Mouse (Mus musculus) left cerebral cortex, postnatal 10 days (tissue): Measurements from ENCODE around the gene Kmt5b. TPM values are rescaled to one million over a fixed set of nuclear protein-coding genes. Genes with fewer than 3 reads are reported as not detected.

Experiments
- DNase-seq, 2 experiments: peaks; one replicate each; pipeline ENCODE4 v3.0.0; 2021 to 2022; ENCODE audit warnings: low spot score in 2 of 2, mixed read lengths in 1 of 2; ENCODE audit errors: extremely low spot score in 1 of 2
- intact Hi-C: fragments of 180-260 bp; cut with DNase I; formaldehyde crosslinking; loops from one replicate; pipeline ENCODE4 v1.15.1; 2025
- total RNA-seq, 2 experiments: library from RNA; stranded (reverse); gene quantifications; 2 replicates each; pipeline ENCODE4 v1.2.3; 2021

Kmt5b gene
- total RNA-seq, 2 experiments from 2014 or later: 56.2 to 62.9 TPM

- no peak for DNase-seq
- intact Hi-C loops: loop anchor here (5.0 kb wide), 1 partner anchor 43 kb away; no protein-coding TSS in a partner anchor
These were observed 1.9 kb upstream of the Kmt5b start for GRCm38 (mm10) chr19:3765221-3765820.

GRCm38 (mm10) chr19:3766378-3766777, 843 bp upstream of the Kmt5b start:
- DNase-seq: no peak
- intact Hi-C loops: loop anchor here (5.0 kb wide), 1 partner anchor 44 kb away; no protein-coding TSS in a partner anchor

GRCm38 (mm10) chr19:3767781-3768696, 818 bp downstream of the Kmt5b start:
- intact Hi-C loops: loop anchor here (5.0 kb wide), 1 partner anchor 46 kb away; no protein-coding TSS in a partner anchor
- DNase-seq: peak; percentile 85 to 93

- intact Hi-C loops: loop anchor here (5.0 kb wide), 1 partner anchor 47 kb away; no protein-coding TSS in a partner anchor
These were observed 1.6 kb downstream of the Kmt5b start for GRCm38 (mm10) chr19:3768697-3769383.

GRCm38 (mm10) chr19:3769533-3769932, 2.3 kb downstream of the Kmt5b start:
- intact Hi-C loops: loop anchor here (5.0 kb wide), 1 partner anchor 47 kb away; no protein-coding TSS in a partner anchor

More at GRCm38 (mm10) chr19:3768697-3769383, 1.6 kb downstream of the Kmt5b start:
- DNase-seq: peak; percentile 81 to 96

DNA sequence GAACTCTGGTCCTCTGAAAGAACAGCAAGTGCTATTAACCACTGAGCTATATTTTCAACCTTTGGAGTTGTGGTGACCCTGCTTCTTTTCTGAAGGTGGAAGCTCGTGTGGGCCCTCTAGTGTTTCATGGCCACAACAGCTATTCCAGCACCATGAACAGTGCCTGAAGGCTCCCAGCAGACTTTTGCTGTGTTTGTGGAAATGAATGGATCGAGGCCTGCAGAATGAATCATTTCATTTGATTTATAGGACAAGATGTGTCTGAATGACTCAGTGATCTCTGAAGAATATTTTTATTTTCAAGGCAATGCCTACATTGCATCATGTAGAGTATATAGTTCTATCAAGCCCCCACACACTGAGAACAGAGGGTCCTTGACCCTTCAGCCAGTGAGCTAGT, 6.9 kb downstream of the Kmt5b start:
- intact Hi-C loops: no loop called here
- DNase-seq: no peak

More at GRCm38 (mm10) chr19:3769533-3769932, 2.3 kb downstream of the Kmt5b start:
- no peak for DNase-seq

DNA sequence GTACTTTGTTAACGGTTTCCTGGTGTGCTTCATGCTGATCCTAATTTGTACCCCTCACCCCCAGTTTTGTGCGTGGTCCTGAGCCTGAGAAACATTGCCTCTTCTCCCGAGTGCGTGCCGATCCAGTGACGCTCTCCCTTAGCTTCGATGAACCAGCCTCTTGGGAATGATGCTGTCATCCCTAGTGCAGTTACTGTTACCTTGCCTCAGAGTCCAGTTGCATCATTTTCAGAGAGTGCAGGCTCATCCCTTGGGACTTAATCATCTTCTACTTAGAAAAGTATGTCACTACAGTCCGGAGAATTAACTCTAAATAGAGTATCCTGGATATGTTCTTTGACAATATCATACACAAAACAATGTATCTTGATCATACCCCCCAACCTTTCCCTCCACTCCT, 11.5 kb downstream of the Kmt5b start:
- intact Hi-C loops: no loop called here
- no peak for DNase-seq

DNA sequence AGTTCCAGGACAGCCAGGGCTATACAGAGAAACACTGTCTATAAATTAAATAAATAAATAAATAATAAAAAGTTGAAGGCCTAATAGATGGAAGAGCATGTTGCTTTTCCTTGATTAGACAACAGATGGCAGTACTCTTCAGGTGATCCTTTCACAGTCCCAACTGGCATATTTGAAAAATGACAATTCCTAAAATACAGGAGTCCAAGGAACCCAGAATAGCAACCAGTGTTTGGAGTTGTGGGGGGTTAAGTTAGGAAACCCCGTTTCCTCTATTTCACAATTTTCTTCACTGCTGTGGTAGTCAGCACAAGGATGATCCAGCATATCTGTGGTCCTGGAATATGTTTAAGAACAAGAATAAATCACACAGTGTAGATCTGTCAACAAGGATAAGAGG, 22.9 kb downstream of the Kmt5b start:
- intact Hi-C loops: no loop called here

DNA sequence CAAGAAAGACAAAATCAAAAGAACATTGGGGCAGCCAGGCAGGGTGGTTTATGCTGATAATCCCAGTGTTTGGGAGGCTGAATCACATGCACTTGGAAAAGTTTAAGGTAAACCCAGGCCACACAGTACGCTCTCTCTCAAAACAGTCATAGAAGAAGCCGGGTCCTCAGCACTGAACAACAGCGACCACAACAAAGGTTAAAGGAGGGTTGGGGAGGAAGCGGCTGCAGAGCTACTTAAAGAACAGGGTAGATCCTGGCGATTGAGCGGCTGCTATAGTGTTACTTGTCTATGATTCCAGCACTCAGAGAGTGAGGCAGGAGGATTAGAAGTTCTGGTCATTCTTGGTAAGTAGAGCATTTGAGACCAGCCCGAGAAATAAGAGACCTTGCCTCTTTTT, 38.3 kb downstream of the Kmt5b start:
- intact Hi-C loops: no loop called here
- DNase-seq: no peak

More for the DNA sequence above, 22.9 kb downstream of the Kmt5b start:
- no peak for DNase-seq

DNA sequence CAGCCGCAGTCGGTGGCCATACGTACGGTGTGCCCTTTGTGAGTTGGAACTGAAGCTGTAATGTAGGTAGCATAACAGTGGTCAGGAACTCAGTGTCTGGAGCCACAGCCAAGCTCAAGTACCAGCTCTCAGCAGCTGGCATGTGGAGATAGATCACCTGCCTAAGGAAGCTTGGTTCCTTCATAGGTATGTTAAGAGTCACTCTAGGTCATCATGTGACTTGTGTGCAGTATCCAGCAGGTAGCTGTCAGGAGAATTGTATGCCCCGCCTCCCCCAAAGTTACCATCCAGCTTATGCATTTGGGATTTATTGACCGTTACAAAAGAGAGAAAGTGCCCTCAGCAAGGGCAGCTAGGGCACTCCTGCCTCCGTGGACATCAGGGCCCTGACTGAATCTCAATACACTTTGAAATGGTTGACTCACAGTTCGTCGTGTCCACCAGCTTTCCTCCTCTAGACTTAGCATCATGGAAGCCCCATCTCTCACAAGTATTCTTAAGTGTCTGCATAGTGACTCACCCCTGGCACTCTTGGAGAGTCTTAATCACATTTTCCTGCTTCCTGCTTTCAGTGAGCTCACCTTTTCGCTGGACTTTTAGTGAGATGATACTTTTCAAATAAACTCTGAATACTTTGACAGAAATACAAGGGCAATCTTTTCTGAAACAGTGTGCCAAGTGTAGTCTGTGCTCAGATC, 43.5 kb downstream of the Kmt5b start:
- DNase-seq: no peak
- intact Hi-C loops: no loop called here

DNA sequence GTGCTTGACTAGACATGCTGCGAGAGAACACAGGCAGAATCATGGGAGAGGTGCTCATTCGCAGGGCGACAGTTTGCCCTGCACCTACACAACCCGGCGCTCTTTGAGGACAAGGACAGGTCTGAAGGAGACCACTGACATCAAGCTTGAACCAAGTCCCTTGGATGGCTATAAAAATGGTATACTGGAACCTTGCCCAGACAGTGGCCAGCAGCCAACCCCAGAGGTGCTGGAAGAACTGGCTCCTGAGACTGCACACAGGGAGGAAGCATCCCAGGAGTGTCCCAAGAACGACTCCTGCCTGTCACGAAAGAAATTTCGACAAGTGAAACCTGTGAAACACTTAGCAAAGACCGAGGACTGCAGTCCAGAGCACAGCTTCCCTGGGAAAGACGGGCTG, 47.2 kb downstream of the Kmt5b start:
- intact Hi-C loops: no loop called here
- DNase-seq: no peak

DNA sequence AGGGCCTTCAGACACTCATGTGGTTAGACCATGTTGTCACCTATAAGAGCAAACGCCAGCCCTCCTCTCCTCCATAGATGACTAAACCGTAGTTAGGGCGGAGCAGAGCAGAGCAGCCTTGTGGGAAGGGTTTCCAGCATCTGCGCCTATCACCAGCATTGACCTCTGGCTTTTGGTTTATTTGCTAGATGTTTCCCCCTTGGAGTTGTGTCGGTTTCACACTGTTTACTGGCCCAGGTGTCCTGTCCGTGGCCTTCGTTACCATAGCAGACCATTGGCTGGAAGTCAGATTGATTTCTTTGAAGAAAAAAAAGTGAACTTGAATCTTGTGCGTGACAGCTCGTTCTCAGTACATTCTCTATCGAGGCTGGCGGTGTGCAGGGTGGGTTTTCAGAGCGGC, 48.6 kb downstream of the Kmt5b start:
- DNase-seq: no peak

DNA sequence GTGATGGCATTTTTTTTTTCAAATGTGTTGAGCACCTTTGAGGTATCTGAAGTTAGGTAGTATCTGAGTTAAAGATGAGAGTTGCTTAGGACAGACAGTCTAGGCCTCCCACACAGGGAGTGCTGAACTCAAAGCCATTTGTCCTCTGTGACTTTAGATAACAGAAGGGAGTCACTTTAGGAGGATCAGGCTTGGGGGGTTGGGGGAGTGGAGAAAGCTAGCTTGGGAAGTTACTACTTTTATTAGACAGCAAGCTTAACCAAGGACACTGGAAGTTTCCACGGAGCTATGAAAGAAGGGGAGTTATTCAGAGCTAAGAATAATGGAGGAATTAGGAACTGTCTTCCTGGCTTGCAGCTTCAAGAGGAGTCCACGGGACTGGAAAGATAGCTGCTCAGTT, 51.9 kb downstream of the Kmt5b start:
- intact Hi-C loops: no loop called here
- DNase-seq: no peak

More for the DNA sequence above, 48.6 kb downstream of the Kmt5b start:
- intact Hi-C loops: no loop called here

DNA sequence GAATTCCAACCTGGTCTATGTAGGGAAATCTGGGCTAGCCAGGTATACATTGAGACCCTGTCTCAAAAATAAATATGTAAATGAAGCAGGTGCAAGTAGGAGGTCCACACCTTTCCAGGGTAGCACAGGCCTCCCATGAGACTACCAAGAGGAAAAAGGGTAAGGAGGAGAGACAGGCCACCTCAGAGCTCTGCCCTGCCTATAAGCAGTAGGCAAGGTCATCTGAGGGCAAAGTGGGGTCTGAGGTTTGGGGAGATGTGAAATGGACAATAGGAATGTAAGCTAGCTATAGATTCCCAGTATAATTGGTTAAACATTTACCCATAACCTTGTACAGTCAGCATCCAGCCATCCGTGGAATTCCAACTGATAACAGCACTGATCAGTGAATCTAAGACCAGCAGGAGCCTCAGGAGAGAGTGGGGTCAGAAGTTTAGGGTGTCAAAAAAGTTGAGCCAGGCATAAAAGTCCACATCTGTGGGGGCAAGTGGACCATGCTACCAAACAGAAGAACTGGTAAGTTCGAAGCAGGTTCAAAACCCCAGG, 52.8 kb downstream of the Kmt5b start:
- intact Hi-C loops: no loop called here
- DNase-seq: no peak

GRCm38 (mm10) chr19:3825044-3825443, 57.8 kb downstream of the Kmt5b start:
- DNase-seq: no peak
- intact Hi-C loops: no loop called here

GRCm38 (mm10) chr19:3829863-3830262, 62.6 kb downstream of the Kmt5b start:
- DNase-seq: no peak
- intact Hi-C loops: no loop called here

- no peak for DNase-seq
- intact Hi-C loops: no loop called here
These were observed 64.5 kb downstream of the Kmt5b start for GRCm38 (mm10) chr19:3831716-3832115.

GRCm38 (mm10) chr19:3832851-3833353, 65.7 kb downstream of the Kmt5b start:
- intact Hi-C loops: no loop called here
- DNase-seq: peak in 1 of 2 experiments; percentile 47
